Mouse (Mus musculus) G1E (cell line): Measurements from ENCODE around the gene Wfdc16. TPM values are rescaled to one million over a fixed set of nuclear protein-coding genes. Genes with fewer than 3 reads are reported as not detected.
A peak's percentile ranks its signal among the peaks of the same experiment; 100 is the strongest.
"Not testable (repeated sequence)": the region's sequence is repeated elsewhere in the genome, so short reads cannot be mapped to it uniquely, and the experiment has no call there.

Experiments
- ATAC-seq: 2 replicates; pipeline ENCODE4 v1.8.0; 2016; ENCODE audit warnings: mild to moderate bottlenecking; ENCODE audit not compliant: insufficient number of reproducible peaks, poor library complexity, low FRiP score, severe bottlenecking; ENCODE audit errors: extremely low read depth
- DNase-seq: peaks from one replicate; pipeline ENCODE4 v3.0.0; 2012; ENCODE audit warnings: low spot score
- H3K27me3 ChIP-seq: 2 replicates; pipeline ENCODE4 v1.6.1; 2012; ENCODE audit warnings: mild to moderate bottlenecking, low read length, inconsistent platforms; ENCODE audit not compliant: insufficient read depth
- H3K36me3 ChIP-seq: replicated peaks from 2 replicates; pipeline ENCODE3; 2012; ENCODE audit warnings: mild to moderate bottlenecking, inconsistent platforms
- H3K4me1 ChIP-seq: 2 replicates; pipeline ENCODE4 v1.6.1; 2012; ENCODE audit warnings: low read depth, low read length, inconsistent platforms, mixed read lengths; ENCODE audit not compliant: insufficient read depth
- H3K4me3 ChIP-seq: 2 replicates; pipeline ENCODE4 v1.5.1; 2012; ENCODE audit warnings: low read depth, mild to moderate bottlenecking, inconsistent platforms, low read length, moderate library complexity, mixed read lengths
- H3K9me3 ChIP-seq: replicated peaks from 2 replicates; pipeline ENCODE4 v1.6.1; 2012; ENCODE audit warnings: inconsistent platforms
- CTCF ChIP-seq: IDR thresholded peaks from 2 replicates; pipeline ENCODE4 v1.5.1; 2012; ENCODE audit warnings: low read depth, low read length, inconsistent platforms, mixed read lengths
- GATA1 ChIP-seq: IDR thresholded peaks from 2 replicates; pipeline ENCODE4 v1.6.1; 2012; ENCODE audit warnings: borderline replicate concordance, low read length, inconsistent platforms, mixed read lengths
- GATA2 ChIP-seq: IDR thresholded peaks from 2 replicates; pipeline ENCODE4 v1.6.1; 2012; ENCODE audit warnings: low read depth, low read length, inconsistent platforms, borderline replicate concordance
- POLR2AphosphoS5 ChIP-seq: IDR thresholded peaks from 2 replicates; pipeline ENCODE4 v1.6.1; 2012; ENCODE audit warnings: low read depth, low read length, inconsistent platforms; ENCODE audit not compliant: insufficient replicate concordance
- TAL1 ChIP-seq: conservative IDR thresholded peaks from 2 replicates; pipeline ENCODE4 v1.6.1; 2012; ENCODE audit warnings: low read depth, low read length, inconsistent platforms, mixed read lengths
- polyA plus RNA-seq: library from polyadenylated mRNA; stranded (reverse); fragments of >175 nt; gene quantifications from 2 replicates; pipeline ENCODE4 v1.2.3, GENCODE M21; 2012
- total RNA-seq, 2 experiments: library from RNA; stranded (forward) in 1 of 2; stranded (reverse) in 1 of 2; fragments of 200-1000 nt in 1 of 2; fragments of >200 nt in 1 of 2; fragmentation: Nextera tagmentation in 1 of 2; gene quantifications; 2 replicates each; pipeline ENCODE4 v1.2.3; 2014 to 2017

Wfdc16 gene
- total and polyA plus RNA-seq, 3 experiments, result not detected

- Histone ChIP-seq H3K27me3 (peaks cover 6% of the 10 kb centered on the region; the same call in 1 of the 2 replicates), H3K36me3 (no peaks in the 10 kb centered on the region), H3K9me3 (no peaks in the 10 kb centered on the region), H3K4me3 (no peak overlapping the region), H3K4me1 (no peaks in the 10 kb centered on the region)
- ATAC-seq (no peak), DNase-seq (no peak)
- TF ChIP-seq CTCF (no peak), POLR2AphosphoS5 (no peak), TAL1 (no peak), GATA1 (no peak), GATA2 (no peak)
These were observed 29.8 kb downstream of the Wfdc16 start for GRCm38 (mm10) chr2:164608781-164609180.

GRCm38 (mm10) chr2:164604411-164604810 lies 34.2 kb downstream of the Wfdc16 start:
- Histone ChIP-seq H3K4me1 (no peaks in the 10 kb centered on the region), H3K36me3 (no peaks in the 10 kb centered on the region), H3K27me3 (peaks cover 6% of the 10 kb centered on the region; the same call in 1 of the 2 replicates), H3K4me3 (no peak overlapping the region), H3K9me3 (no peaks in the 10 kb centered on the region)
- no peak for DNase-seq
- no peak for TF ChIP-seq CTCF
- TF ChIP-seq GATA2, result no peak
- no peak for TF ChIP-seq TAL1
- TF ChIP-seq GATA1, result no peak
- no peak for TF ChIP-seq POLR2AphosphoS5
- ATAC-seq, result no peak

DNA sequence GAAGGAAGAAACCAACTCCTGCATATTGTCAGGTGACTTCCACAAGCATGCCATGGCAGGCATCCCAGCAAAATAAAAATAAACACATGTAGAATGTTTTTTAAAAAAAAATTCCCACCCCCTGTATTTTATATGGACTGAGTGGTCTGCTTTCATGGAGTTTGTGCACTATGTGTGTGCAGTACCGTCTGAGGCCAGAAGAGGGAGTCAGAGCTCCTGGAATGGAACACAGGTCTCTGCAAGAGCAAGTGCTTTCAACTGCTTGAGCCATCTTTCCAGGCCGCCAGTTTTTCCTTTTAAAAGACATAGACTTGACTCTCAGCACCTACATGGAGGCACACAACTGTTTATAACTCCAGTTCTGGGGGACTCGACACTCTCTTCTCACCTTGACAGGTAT lies 35.1 kb downstream of the Wfdc16 start:
- Histone ChIP-seq H3K36me3 (no peaks in the 10 kb centered on the region), H3K4me1 (no peaks in the 10 kb centered on the region), H3K4me3 (no peak overlapping the region), H3K27me3 (peaks cover 3% of the 10 kb centered on the region; the same call in 1 of the 2 replicates), H3K9me3 (no peaks in the 10 kb centered on the region)
- TF ChIP-seq TAL1, result no peak
- DNase-seq (no peak), ATAC-seq (no peak)

DNA sequence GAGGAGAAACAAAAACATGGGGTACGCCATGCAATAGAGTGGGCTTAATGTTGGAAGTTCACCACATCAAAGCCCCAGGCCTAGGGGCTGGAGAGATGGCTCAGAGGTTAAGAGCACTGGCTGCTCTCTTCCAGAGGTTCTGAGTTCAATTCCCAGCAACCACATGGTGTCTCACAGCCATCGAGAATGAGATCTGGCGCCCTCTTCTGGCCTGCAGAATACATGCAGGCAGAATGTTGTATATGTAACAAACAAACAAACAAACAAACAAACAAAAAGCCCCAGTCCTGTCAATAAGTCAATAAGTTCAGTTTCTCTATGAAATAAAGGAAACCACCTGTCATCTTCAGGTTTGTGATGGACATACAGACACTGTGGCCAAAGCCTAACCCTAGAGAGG lies 38.4 kb downstream of the Wfdc16 start:
- ATAC-seq, result no peak
- TF ChIP-seq TAL1, result no peak
- TF ChIP-seq CTCF, result 0 out of 2 replicates have a peak, but pooled peaks have one; percentile 14
- Histone ChIP-seq H3K4me1 (no peaks in the 10 kb centered on the region), H3K27me3 (no peaks in the 10 kb centered on the region; the same call in 1 of the 2 replicates), H3K9me3 (no peaks in the 10 kb centered on the region), H3K4me3 (no peak overlapping the region), H3K36me3 (no peaks in the 10 kb centered on the region)
- no peak for DNase-seq

DNA sequence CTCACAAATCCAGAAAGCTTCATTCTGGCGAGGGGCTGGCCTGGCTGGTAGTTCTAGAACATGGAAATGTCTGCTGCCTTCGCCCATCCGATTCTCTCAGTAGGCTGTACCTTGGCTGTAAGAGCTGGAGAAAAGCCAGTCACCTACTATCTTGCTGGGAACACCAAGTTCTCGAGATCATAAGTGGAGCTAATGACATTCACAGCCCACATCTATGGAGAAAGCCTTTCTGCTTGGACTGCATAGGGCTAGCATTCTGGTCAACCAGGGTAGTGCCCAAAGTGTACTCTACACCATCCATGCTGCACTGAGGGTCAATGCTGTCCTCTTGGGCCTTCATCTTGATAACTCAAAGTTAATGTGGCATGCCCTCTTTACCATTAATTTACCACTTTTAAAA lies 45.1 kb downstream of the Wfdc16 start, which contains the start of gene Eppin:
TSS of gene Eppin (minus strand) at position 101 of the 400 bp plus-strand sequence.
- no peaks in the 10 kb centered on the region for H3K9me3 ChIP-seq
- no peaks in the 10 kb centered on the region for H3K4me1 ChIP-seq
- H3K27me3 ChIP-seq, result no peaks in the 10 kb centered on the region; the same call in 1 of the 2 replicates
- ATAC-seq (no peak), DNase-seq (no peak)
- no peaks in the 10 kb centered on the region for H3K36me3 ChIP-seq
- no peak for TF ChIP-seq GATA2
- TF ChIP-seq GATA1, result no peak
- no peak for TF ChIP-seq TAL1
- no peak for TF ChIP-seq POLR2AphosphoS5
- no peak for TF ChIP-seq CTCF
- no peak within 1 kb of the TSS for H3K4me3 ChIP-seq

DNA sequence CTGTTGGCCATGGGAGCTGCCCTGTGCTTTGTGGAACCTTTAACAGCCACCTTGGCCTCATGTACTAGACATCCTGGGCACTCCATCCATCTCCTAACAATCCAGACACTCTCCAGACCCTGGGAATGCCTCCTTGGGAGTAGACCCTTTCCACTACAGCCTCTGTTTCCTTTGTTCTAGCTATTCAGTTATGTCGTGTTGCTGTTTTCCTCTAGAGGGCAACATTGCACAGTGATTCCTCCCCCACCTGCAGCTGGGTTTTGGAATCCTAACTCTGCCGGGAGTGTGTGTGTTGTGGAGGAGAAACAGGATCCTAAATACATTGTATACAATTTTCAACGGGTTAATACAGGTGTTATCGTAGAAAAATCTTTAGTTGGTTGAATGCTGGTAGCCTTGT lies 46.6 kb downstream of the Wfdc16 start:
- no peak overlapping the region for H3K4me3 ChIP-seq
- TF ChIP-seq GATA1, result no peak
- TF ChIP-seq POLR2AphosphoS5, result no peak
- TF ChIP-seq CTCF, result no peak
- no peak for TF ChIP-seq TAL1
- TF ChIP-seq GATA2, result no peak
- H3K36me3 ChIP-seq, result no peaks in the 10 kb centered on the region
- H3K4me1 ChIP-seq, result no peaks in the 10 kb centered on the region
- H3K27me3 ChIP-seq, result no peaks in the 10 kb centered on the region
- DNase-seq (no peak), ATAC-seq (no peak)
- H3K9me3 ChIP-seq, result no peaks in the 10 kb centered on the region

- not testable (repeated sequence) for H3K4me3 ChIP-seq, H3K36me3 ChIP-seq, H3K4me1 ChIP-seq, H3K9me3 ChIP-seq, H3K27me3 ChIP-seq, ATAC-seq, DNase-seq
These were observed 53.4 kb downstream of the Wfdc16 start, which contains the start of gene Wfdc6a for GRCm38 (mm10) chr2:164585025-164585725. Gene Wfdc6a, minus strand, starts transcription at chr2:164585447.

Other genes with a start within 250 kb of the Wfdc16 start
Only the 20 nearest of the 34 such genes appear.
- gene Trp53tg5, start 165.1 kb downstream of the Wfdc16 start, total RNA-seq (2014; fragmentation: Nextera tagmentation), result not detected in 2 replicates
- gene Trp53tg5, start 165.1 kb downstream of the Wfdc16 start, total RNA-seq (2017), result 0.29 TPM in 1 of 2 replicates, not detected in the other
- gene Trp53tg5, start 165.1 kb downstream of the Wfdc16 start, polyA plus RNA-seq, result not detected in 2 replicates
- 6.2 and 11.7 TPM in 2 replicates for gene Dbndd2, start 152.7 kb downstream of the Wfdc16 start, total RNA-seq (2014; fragmentation: Nextera tagmentation)
- 5.5 and 8.9 TPM in 2 replicates for gene Dbndd2, start 152.7 kb downstream of the Wfdc16 start, total RNA-seq (2017)
- gene Dbndd2, start 152.7 kb downstream of the Wfdc16 start, polyA plus RNA-seq, result 22.3 and 25.1 TPM in 2 replicates
- gene Pigt, start 141.3 kb downstream of the Wfdc16 start, total RNA-seq (2014; fragmentation: Nextera tagmentation), result 68.5 and 84.3 TPM in 2 replicates
- gene Pigt, start 141.3 kb downstream of the Wfdc16 start, total RNA-seq (2017), result 22.9 and 23.2 TPM in 2 replicates
- 81.0 and 94.4 TPM in 2 replicates for gene Pigt, start 141.3 kb downstream of the Wfdc16 start, polyA plus RNA-seq
- not detected in 2 replicates for gene Wfdc2, start 76.4 kb downstream of the Wfdc16 start, total RNA-seq (2014; fragmentation: Nextera tagmentation)
- not detected in 2 replicates for gene Wfdc2, start 76.4 kb downstream of the Wfdc16 start, total RNA-seq (2017)
- gene Wfdc2, start 76.4 kb downstream of the Wfdc16 start, polyA plus RNA-seq, result not detected in 2 replicates
- not detected in 2 replicates for gene Spint3, start 65.3 kb downstream of the Wfdc16 start, total RNA-seq (2014; fragmentation: Nextera tagmentation)
- gene Spint3, start 65.3 kb downstream of the Wfdc16 start, total RNA-seq (2017), result not detected in 2 replicates
- not detected in 2 replicates for gene Spint3, start 65.3 kb downstream of the Wfdc16 start, polyA plus RNA-seq
- gene Wfdc6a, start 53.3 kb downstream of the Wfdc16 start, total RNA-seq (2014; fragmentation: Nextera tagmentation), result not detected in 2 replicates
- not detected in 2 replicates for gene Wfdc6a, start 53.3 kb downstream of the Wfdc16 start, total RNA-seq (2017)
- not detected in 2 replicates for gene Wfdc6a, start 53.3 kb downstream of the Wfdc16 start, polyA plus RNA-seq
- not detected in 2 replicates for gene Eppin, start 45.2 kb downstream of the Wfdc16 start, total RNA-seq (2014; fragmentation: Nextera tagmentation)
- not detected in 2 replicates for gene Eppin, start 45.2 kb downstream of the Wfdc16 start, total RNA-seq (2017)
- gene Eppin, start 45.2 kb downstream of the Wfdc16 start, polyA plus RNA-seq, result not detected in 2 replicates
- not detected in 2 replicates for gene Wfdc6b, start 25.3 kb downstream of the Wfdc16 start, total RNA-seq (2014; fragmentation: Nextera tagmentation)
- gene Wfdc6b, start 25.3 kb downstream of the Wfdc16 start, total RNA-seq (2017), result not detected in 2 replicates
- gene Wfdc6b, start 25.3 kb downstream of the Wfdc16 start, polyA plus RNA-seq, result not detected in 2 replicates
- not detected in 2 replicates for gene Wfdc8, start 25.2 kb downstream of the Wfdc16 start, total RNA-seq (2014; fragmentation: Nextera tagmentation)
- gene Wfdc8, start 25.2 kb downstream of the Wfdc16 start, total RNA-seq (2017), result not detected in 2 replicates
- gene Wfdc8, start 25.2 kb downstream of the Wfdc16 start, polyA plus RNA-seq, result not detected in 2 replicates
- not detected in 2 replicates for gene Wfdc10, start 17.2 kb upstream of the Wfdc16 start, total RNA-seq (2014; fragmentation: Nextera tagmentation)
- gene Wfdc10, start 17.2 kb upstream of the Wfdc16 start, total RNA-seq (2017), result 0.64 TPM in 1 of 2 replicates, not detected in the other
- not detected in 2 replicates for gene Wfdc10, start 17.2 kb upstream of the Wfdc16 start, polyA plus RNA-seq
- gene Wfdc9, start 17.8 kb upstream of the Wfdc16 start, total RNA-seq (2014; fragmentation: Nextera tagmentation), result not detected in 2 replicates
- not detected in 2 replicates for gene Wfdc9, start 17.8 kb upstream of the Wfdc16 start, total RNA-seq (2017)
- gene Wfdc9, start 17.8 kb upstream of the Wfdc16 start, polyA plus RNA-seq, result not detected in 2 replicates
- not detected in 2 replicates for gene Wfdc11, start 35.3 kb upstream of the Wfdc16 start, total RNA-seq (2014; fragmentation: Nextera tagmentation)
- not detected in 2 replicates for gene Wfdc11, start 35.3 kb upstream of the Wfdc16 start, total RNA-seq (2017)
- gene Wfdc11, start 35.3 kb upstream of the Wfdc16 start, polyA plus RNA-seq, result not detected in 2 replicates
- not detected in 2 replicates for gene Wfdc13, start 46.3 kb upstream of the Wfdc16 start, total RNA-seq (2014; fragmentation: Nextera tagmentation)
- gene Wfdc13, start 46.3 kb upstream of the Wfdc16 start, total RNA-seq (2017), result 0.11 TPM in 1 of 2 replicates, not detected in the other
- gene Wfdc13, start 46.3 kb upstream of the Wfdc16 start, polyA plus RNA-seq, result not detected in 2 replicates
- gene Spint4, start 59.7 kb upstream of the Wfdc16 start, total RNA-seq (2014; fragmentation: Nextera tagmentation), result not detected in 2 replicates
- gene Spint4, start 59.7 kb upstream of the Wfdc16 start, total RNA-seq (2017), result 0.16 TPM in 1 of 2 replicates, not detected in the other
- not detected in 2 replicates for gene Spint4, start 59.7 kb upstream of the Wfdc16 start, polyA plus RNA-seq
- not detected in 2 replicates for gene Spint5, start 76.5 kb upstream of the Wfdc16 start, total RNA-seq (2014; fragmentation: Nextera tagmentation)
- not detected in 2 replicates for gene Spint5, start 76.5 kb upstream of the Wfdc16 start, total RNA-seq (2017)
- gene Spint5, start 76.5 kb upstream of the Wfdc16 start, polyA plus RNA-seq, result not detected in 2 replicates
- 1.4 and 2.0 TPM in 2 replicates for gene Wfdc3, start 107.1 kb upstream of the Wfdc16 start, total RNA-seq (2014; fragmentation: Nextera tagmentation)
- gene Wfdc3, start 107.1 kb upstream of the Wfdc16 start, total RNA-seq (2017), result 0.98 and 1.5 TPM in 2 replicates
- gene Wfdc3, start 107.1 kb upstream of the Wfdc16 start, polyA plus RNA-seq, result 0.03 TPM in 1 of 2 replicates, not detected in the other
- 58.1 and 86.2 TPM in 2 replicates for gene Dnttip1, start 107.2 kb upstream of the Wfdc16 start, total RNA-seq (2014; fragmentation: Nextera tagmentation)
- 18.0 and 23.8 TPM in 2 replicates for gene Dnttip1, start 107.2 kb upstream of the Wfdc16 start, total RNA-seq (2017)
- gene Dnttip1, start 107.2 kb upstream of the Wfdc16 start, polyA plus RNA-seq, result 122 and 135 TPM in 2 replicates
- gene Ube2c, start 131.1 kb upstream of the Wfdc16 start, total RNA-seq (2014; fragmentation: Nextera tagmentation), result 351 and 411 TPM in 2 replicates
- 127 and 135 TPM in 2 replicates for gene Ube2c, start 131.1 kb upstream of the Wfdc16 start, total RNA-seq (2017)
- 102 and 111 TPM in 2 replicates for gene Ube2c, start 131.1 kb upstream of the Wfdc16 start, polyA plus RNA-seq
- not detected in 2 replicates for gene Tnnc2, start 141.2 kb upstream of the Wfdc16 start, total RNA-seq (2014; fragmentation: Nextera tagmentation)
- gene Tnnc2, start 141.2 kb upstream of the Wfdc16 start, total RNA-seq (2017), result not detected in 2 replicates
- gene Tnnc2, start 141.2 kb upstream of the Wfdc16 start, polyA plus RNA-seq, result not detected in 2 replicates
- gene Snx21, start 147.0 kb upstream of the Wfdc16 start, total RNA-seq (2014; fragmentation: Nextera tagmentation), result 4.7 and 6.8 TPM in 2 replicates
- gene Snx21, start 147.0 kb upstream of the Wfdc16 start, total RNA-seq (2017), result 1.3 and 1.7 TPM in 2 replicates
- 3.5 and 5.0 TPM in 2 replicates for gene Snx21, start 147.0 kb upstream of the Wfdc16 start, polyA plus RNA-seq